Mouse (Mus musculus): ENCODE measurements at regions not wholly inside any gene's neighbourhood (a gene's known extent, or its start where the extent isn't known, plus 50 kb on each side); places are given as distances from the start of the nearest gene placed in this dataset.

DNA sequence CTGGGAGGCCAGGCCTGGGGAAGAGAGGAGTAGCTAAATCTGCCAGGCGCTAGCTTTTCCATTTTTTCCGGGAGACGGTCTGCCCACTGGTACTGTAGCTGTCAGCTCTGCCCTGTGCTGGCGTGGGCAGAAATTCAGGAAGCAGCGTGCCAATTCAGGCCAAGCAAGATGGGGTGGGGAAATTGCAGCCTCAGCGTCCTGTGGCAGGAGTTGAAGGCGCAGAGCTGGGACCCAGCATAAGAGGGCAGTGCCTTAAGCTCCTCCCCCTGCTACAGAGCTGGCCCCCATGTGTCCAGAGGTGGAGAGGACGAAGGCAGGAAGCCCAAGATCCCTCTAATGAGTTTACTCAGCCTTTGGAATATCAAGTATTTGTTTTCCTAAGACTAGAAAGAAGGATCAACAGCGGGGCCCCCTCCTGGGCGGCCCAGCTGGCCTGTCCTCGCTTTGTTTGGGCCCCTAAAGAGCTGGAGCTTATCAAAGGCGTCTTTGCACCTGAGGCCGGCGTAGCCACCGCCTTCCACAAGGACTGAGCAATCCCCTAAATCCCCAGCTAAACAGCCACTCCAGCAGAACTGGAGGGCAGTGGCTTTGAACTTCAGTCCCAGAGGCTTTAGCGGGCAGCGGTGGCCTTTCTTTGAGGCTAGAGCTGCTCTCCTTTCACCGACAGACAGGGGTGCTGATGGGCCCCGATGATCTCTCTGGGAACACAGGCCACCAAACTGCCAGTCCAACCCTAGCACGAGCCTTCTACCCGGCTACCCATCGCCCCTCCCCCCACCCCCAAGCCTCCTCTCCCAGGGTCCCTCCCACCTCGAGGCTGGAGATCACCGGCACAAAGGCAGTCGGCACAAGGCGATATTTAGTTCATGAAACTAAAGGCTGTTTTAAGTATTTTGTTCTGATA lies 76.0 kb upstream of the Fzd10 start:
- TF ChIP-seq POLR2A (IDR thresholded peaks at IDR 0.05; ENCODE audit: control insufficient read depth, extremely low read depth, insufficient read depth, low read length, poor library complexity) = no peak
- TF ChIP-seq CTCF (IDR thresholded peaks at IDR 0.05; ENCODE audit: borderline replicate concordance, control insufficient read depth, extremely low read depth, insufficient read depth, low read length, poor library complexity) = no peak
